Mouse (Mus musculus) brain, embryonic 14.5 days (tissue): Measurements from ENCODE around the gene Cep295.

ENCODE experiments used
- CTCF ChIP-seq: fragments of 200-500 bp; IDR thresholded peaks from 2 replicates; pipeline ENCODE4 v1.5.1; 2012; ENCODE audit warnings: inconsistent platforms, mild to moderate bottlenecking, moderate library complexity, borderline replicate concordance; ENCODE audit not compliant: insufficient read depth, insufficient read length; ENCODE audit errors: extremely low read depth
- POLR2A ChIP-seq: fragments of 200-500 bp; IDR thresholded peaks from 2 replicates; pipeline ENCODE4 v1.6.1; 2012; ENCODE audit warnings: mild to moderate bottlenecking, inconsistent platforms, borderline replicate concordance; ENCODE audit not compliant: poor library complexity, insufficient read depth, insufficient read length, severe bottlenecking; ENCODE audit errors: extremely low read depth

DNA sequence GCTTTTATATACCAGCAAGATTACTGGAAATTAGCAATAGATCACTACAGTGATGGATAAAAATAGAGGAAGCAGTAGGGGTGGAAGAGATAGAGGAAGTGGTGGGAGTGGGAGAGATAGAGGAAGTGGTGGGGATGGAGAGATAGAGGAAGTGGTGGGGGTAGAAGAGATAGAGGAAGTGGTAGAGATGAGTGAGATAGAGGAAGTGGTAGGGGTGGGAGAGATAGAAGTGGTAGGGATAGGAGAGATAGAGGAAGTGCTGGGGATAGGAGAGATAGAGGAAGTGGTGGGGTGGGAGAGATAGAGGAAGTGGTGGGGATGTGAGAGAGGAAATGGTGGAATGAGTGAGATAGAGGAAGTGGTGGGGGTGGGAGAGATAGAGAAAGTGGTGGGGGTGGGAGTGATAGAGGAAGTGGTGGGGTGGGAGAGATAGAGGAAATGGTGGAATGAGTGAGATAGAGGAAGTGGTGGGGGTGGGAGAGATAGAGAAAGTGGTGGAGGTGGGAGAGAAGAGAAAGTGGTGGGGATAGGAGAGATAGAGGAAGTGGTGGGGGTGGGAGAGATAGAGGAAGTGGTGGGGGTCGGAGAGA, 37.9 kb upstream of the Cep295 start:
- no peak for TF ChIP-seq CTCF
- no peak for TF ChIP-seq POLR2A
